Mouse (Mus musculus) midbrain, embryonic 16.5 days (tissue): ENCODE measurements around the gene Tmem229b. TPM values are rescaled to one million over a fixed set of nuclear protein-coding genes. Genes with fewer than 3 reads are reported as not detected.

Experiments
- ATAC-seq: fragments of 200-750 bp; cut with Nextera tagmentation; 2 replicates; pipeline ENCODE4 v1.8.0; 2017; ENCODE audit warnings: moderate TSS enrichment
- H3K27ac ChIP-seq: fragments of 300-500 bp; sonication (generic); 2 replicates; pipeline ENCODE4 v1.5.1; 2014; ENCODE audit warnings: mild to moderate bottlenecking, low read length, mixed read lengths
- H3K27me3 ChIP-seq: fragments of 300-500 bp; sonication (generic); 2 replicates; pipeline ENCODE4 v1.6.1; 2014; ENCODE audit warnings: low read depth, low read length, mixed read lengths; ENCODE audit not compliant: control insufficient read depth, insufficient read depth
- H3K36me3 ChIP-seq: fragments of 300-500 bp; sonication (generic); 2 replicates; pipeline ENCODE4 v1.6.1; 2014; ENCODE audit warnings: mild to moderate bottlenecking, low read length, moderate library complexity, mixed read lengths; ENCODE audit not compliant: control insufficient read depth, insufficient read depth
- H3K4me1 ChIP-seq: fragments of 300-500 bp; sonication (generic); 2 replicates; pipeline ENCODE4 v1.6.1; 2014; ENCODE audit warnings: mild to moderate bottlenecking, low read length, mixed read lengths; ENCODE audit not compliant: control insufficient read depth, insufficient read depth
- H3K4me2 ChIP-seq: fragments of 300-500 bp; sonication (generic); 2 replicates; pipeline ENCODE4 v1.6.1; 2014; ENCODE audit warnings: mild to moderate bottlenecking, low read length, mixed read lengths
- H3K4me3 ChIP-seq: fragments of 300-500 bp; sonication (generic); 2 replicates; pipeline ENCODE4 v1.5.1; 2014; ENCODE audit warnings: low read depth, mild to moderate bottlenecking, low read length, moderate library complexity, mixed read lengths
- H3K9ac ChIP-seq: fragments of 300-500 bp; sonication (generic); 2 replicates; pipeline ENCODE4 v1.6.1; 2014; ENCODE audit warnings: low read depth, low read length, mixed read lengths
- H3K9me3 ChIP-seq: fragments of 300-500 bp; sonication (generic); replicated peaks from 2 replicates; pipeline ENCODE4 v1.6.1; 2014; ENCODE audit warnings: mild to moderate bottlenecking, low read length, mixed read lengths; ENCODE audit not compliant: control insufficient read depth, poor library complexity, severe bottlenecking
- WGBS: fragments of 180-500 bp; shearing (Covaris S2); extraction: QIAGEN DNeasy Blood & Tissue Kit; methylation state at CpG from one replicate; pipeline ENCODE4 v1.1.7; 2014; 5-methylcytosine and 5-hydroxymethylcytosine counted together
- polyA plus RNA-seq: library from polyadenylated mRNA; unstranded; fragments of >200 nt; fragmentation: Nextera tagmentation; extraction: Ambion mirVana; gene quantifications from 2 replicates; pipeline ENCODE4 v1.2.1, GENCODE M21; 2015

Tmem229b gene
- polyA plus RNA-seq, result 74.7 and 79.8 TPM in 2 replicates

DNA sequence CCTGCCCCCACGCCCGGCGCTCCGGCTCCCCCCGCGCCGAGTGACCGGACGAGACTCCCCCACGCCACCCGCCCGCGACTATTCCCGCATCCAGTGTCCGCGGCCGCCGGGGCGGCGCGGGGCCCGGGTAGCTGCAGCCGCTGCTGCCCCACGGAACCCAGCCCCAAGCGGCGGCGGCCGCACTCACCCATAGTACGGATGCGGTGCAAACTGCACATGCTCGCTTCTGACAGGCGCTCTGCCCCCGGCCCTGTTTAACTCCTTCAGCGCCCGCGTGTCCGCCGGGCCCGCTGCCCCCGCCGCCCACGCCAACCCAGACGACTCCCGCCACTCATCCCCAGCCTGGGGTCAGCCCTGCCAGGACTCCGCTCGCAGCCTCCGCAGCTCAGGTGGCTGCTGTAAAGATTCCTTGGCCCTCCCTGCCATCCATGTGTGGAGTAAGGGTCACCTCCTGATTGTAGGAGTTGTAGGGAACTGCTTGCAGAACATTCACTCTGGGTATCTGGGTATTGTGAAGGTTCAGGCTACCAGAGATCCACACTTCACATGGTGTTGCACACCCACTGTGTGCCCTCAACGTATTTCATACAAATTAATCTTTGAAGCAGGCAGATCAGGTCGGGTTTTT lies at the start of gene Tmem229b:
TSS of gene Tmem229b (minus strand) at position 502 of the 628 bp plus-strand sequence.
- H3K36me3 ChIP-seq, result no peaks in the 10 kb centered on the region
- peak within 1 kb of the TSS; percentile 94 for H3K4me3 ChIP-seq
- peak within 1 kb of the TSS; percentile 93 for H3K9ac ChIP-seq
- no peaks in the 10 kb centered on the region for H3K27me3 ChIP-seq
- WGBS, result 1% methylated on average over 38 of the region's 49 CpGs
- peak within 1 kb of the TSS; percentile 88 for H3K4me2 ChIP-seq
- H3K27ac ChIP-seq, result peak within 1 kb of the TSS; percentile 92
- H3K4me1 ChIP-seq, result peaks cover 17% of the 10 kb centered on the region
- ATAC-seq, result peak; percentile 95
- no peaks in the 10 kb centered on the region for H3K9me3 ChIP-seq

GRCm38 (mm10) chr12:79055276-79055675 lies 47.8 kb upstream of the Tmem229b start:
- no peak for ATAC-seq
- Histone ChIP-seq H3K9ac (no peak overlapping the region), H3K36me3 (peaks cover 17% of the 10 kb centered on the region; the same call in 1 of the 2 replicates), H3K4me2 (no peak overlapping the region), H3K27ac (no peak overlapping the region), H3K4me1 (no peaks in the 10 kb centered on the region), H3K4me3 (no peak overlapping the region), H3K9me3 (no peaks in the 10 kb centered on the region), H3K27me3 (no peaks in the 10 kb centered on the region)
- 96% methylated on average over 7 of the region's 7 CpGs for WGBS

DNA sequence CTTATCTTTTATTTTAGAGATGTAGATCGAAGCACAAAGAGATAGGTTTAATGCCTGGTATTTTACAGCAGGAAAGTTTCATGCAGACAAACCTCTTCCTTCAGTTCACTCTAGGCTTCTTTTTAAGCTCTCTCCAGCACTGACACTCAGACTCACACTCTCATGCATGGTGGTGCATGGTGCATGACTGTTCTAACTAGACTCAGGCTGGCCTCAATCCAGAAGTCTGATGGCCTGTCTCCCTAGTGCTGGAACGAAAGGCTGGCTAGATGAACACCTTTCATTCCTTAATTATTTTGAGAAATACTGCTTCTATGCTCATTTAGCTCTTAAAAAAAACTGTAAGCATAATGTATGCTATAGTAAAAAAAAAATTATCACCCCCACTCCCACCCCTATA lies 44.6 kb upstream of the Tmem229b start:
- Histone ChIP-seq H3K4me3 (no peak overlapping the region), H3K4me2 (no peak overlapping the region), H3K27ac (no peak overlapping the region), H3K36me3 (peaks cover 13% of the 10 kb centered on the region; the same call in 1 of the 2 replicates), H3K9ac (no peak overlapping the region), H3K4me1 (no peaks in the 10 kb centered on the region), H3K27me3 (no peaks in the 10 kb centered on the region), H3K9me3 (no peaks in the 10 kb centered on the region)
- no peak for ATAC-seq
- WGBS, result 95% methylated on average over 2 of the region's 2 CpGs

DNA sequence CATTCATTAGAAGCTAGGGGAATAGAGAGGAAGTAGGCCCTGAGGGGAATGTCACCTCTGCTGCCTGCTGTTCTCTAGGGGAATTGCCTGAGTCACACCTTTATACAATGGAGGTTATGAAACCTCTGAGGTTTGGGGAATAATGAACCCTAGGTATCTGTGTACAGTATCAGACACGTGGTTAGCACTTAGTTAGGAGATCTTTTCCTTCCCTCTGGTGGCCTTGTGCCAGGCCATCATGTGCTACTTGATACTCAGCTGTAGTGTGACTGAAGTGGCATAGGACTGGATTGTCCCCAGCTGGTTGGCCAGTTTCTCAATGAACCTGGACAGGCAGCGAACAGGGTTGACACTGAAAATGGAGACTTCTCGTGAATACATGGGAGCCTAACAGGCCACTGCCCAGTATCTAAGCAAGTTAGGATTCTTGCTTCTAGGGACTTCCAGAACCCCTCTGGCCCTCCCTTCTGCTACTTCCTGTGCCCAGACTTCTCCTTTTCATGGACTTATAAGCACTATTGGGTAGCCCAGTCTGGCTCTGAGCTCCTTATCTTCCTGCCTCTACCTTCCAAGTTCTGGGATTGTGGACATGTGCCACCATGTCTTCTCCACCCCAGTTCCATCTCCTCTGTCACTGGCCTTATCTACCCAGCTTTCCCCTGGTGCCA lies 43.3 kb upstream of the Tmem229b start:
- no peak overlapping the region for H3K27ac ChIP-seq
- no peaks in the 10 kb centered on the region for H3K27me3 ChIP-seq
- WGBS, result 82% methylated on average over 3 of the region's 3 CpGs
- peaks cover 13% of the 10 kb centered on the region; the same call in 1 of the 2 replicates for H3K36me3 ChIP-seq
- no peaks in the 10 kb centered on the region for H3K4me1 ChIP-seq
- no peaks in the 10 kb centered on the region for H3K9me3 ChIP-seq
- no peak overlapping the region for H3K9ac ChIP-seq
- H3K4me2 ChIP-seq, result no peak overlapping the region
- no peak overlapping the region for H3K4me3 ChIP-seq
- no peak for ATAC-seq

GRCm38 (mm10) chr12:79049807-79050206 lies 42.4 kb upstream of the Tmem229b start:
- WGBS, result 73% methylated on average over 2 of the region's 2 CpGs
- H3K36me3 ChIP-seq, result peaks cover 11% of the 10 kb centered on the region; the same call in 1 of the 2 replicates

DNA sequence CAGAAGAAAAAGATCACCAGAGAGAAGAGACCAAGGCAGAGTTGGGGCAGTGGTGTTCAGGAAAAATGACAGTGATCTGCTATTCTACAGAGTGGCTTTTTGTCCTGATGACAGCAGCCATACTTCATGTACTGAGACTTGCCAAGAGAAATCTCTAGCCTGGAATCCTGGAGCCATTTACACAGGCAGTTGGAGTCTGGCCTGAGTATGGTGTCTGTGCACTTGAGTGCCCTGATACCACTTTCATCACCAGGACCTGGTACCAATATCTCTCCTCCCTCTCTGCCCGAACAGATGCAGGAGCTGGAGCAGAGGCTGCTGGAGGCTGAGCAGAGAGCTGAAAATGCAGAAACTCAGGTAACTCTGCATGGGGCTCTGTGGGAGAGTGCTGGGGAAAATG lies 41.5 kb upstream of the Tmem229b start:
- ATAC-seq, result no peak
- 82% methylated on average over 1 of the region's 1 CpGs for WGBS
- H3K9me3 ChIP-seq, result no peaks in the 10 kb centered on the region
- H3K36me3 ChIP-seq, result peaks cover 7% of the 10 kb centered on the region; the same call in 1 of the 2 replicates
- no peaks in the 10 kb centered on the region for H3K4me1 ChIP-seq
- H3K4me3 ChIP-seq, result no peak overlapping the region
- H3K9ac ChIP-seq, result no peak overlapping the region
- no peak overlapping the region for H3K4me2 ChIP-seq
- H3K27ac ChIP-seq, result no peak overlapping the region
- no peaks in the 10 kb centered on the region for H3K27me3 ChIP-seq

More at GRCm38 (mm10) chr12:79049807-79050206, 42.4 kb upstream of the Tmem229b start:
- H3K27ac ChIP-seq, result no peak overlapping the region
- H3K4me2 ChIP-seq, result no peak overlapping the region
- H3K4me1 ChIP-seq, result no peaks in the 10 kb centered on the region
- H3K4me3 ChIP-seq, result no peak overlapping the region
- H3K9ac ChIP-seq, result no peak overlapping the region
- H3K9me3 ChIP-seq, result no peaks in the 10 kb centered on the region
- ATAC-seq, result no peak
- no peaks in the 10 kb centered on the region for H3K27me3 ChIP-seq

DNA sequence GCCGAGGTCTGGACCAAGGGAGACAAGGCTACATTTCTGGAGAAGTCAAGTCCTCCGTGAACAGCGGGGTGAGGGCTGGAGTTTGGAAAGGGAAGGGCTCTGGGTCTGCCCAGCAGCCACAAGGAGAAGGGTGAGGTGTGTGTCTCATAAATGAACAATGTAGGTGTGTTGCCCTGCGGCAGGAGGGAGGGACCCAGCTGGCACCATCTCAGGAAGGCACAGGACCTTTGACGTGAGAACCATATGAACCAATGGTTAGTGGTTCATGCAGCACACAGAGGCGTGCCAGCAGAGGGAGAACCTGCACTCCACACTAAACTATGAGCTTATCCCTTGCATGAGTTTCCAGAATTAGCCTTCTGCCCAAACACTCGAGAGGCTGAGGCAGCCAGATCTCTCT lies 39.8 kb upstream of the Tmem229b start:
- no peak overlapping the region for H3K4me2 ChIP-seq

DNA sequence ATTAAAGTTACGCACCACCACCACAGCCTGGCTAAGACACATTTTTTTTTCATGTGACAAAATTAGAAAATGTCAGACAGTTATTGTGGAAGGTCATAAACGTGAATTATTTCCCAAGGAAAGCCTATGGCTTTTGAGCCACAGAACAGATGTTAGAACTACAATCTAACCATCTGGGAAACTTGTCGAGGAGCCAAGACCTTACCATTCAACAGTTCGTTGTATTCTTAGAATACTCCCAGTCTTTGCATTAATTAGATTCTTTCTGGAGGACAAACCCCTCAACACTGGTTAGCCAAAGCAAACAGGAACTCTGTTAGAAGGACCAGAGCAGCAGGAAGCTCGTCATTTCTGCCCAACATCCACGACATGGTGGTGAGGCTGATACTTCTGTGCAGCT lies 38.7 kb upstream of the Tmem229b start:
- Histone ChIP-seq H3K4me3 (no peak overlapping the region), H3K36me3 (no peaks in the 10 kb centered on the region), H3K4me2 (no peak overlapping the region), H3K9ac (no peak overlapping the region), H3K27ac (no peak overlapping the region), H3K9me3 (no peaks in the 10 kb centered on the region), H3K4me1 (no peaks in the 10 kb centered on the region), H3K27me3 (no peaks in the 10 kb centered on the region)
- ATAC-seq, result no peak
- WGBS, result 76% methylated on average over 6 of the region's 6 CpGs

More for the DNA sequence above, 39.8 kb upstream of the Tmem229b start:
- 0 out of 2 replicates have a peak, but pooled peaks cover 3% of the 10 kb centered on the region for H3K36me3 ChIP-seq
- H3K9me3 ChIP-seq, result no peaks in the 10 kb centered on the region
- no peak overlapping the region for H3K27ac ChIP-seq
- no peak overlapping the region for H3K4me3 ChIP-seq
- no peak for ATAC-seq
- H3K27me3 ChIP-seq, result no peaks in the 10 kb centered on the region
- H3K4me1 ChIP-seq, result no peaks in the 10 kb centered on the region
- H3K9ac ChIP-seq, result no peak overlapping the region
- 94% methylated on average over 7 of the region's 7 CpGs for WGBS

- H3K36me3 ChIP-seq, result no peaks in the 10 kb centered on the region
- ATAC-seq, result no peak
Measured at GRCm38 (mm10) chr12:79044668-79045067, 37.2 kb upstream of the Tmem229b start.

More at GRCm38 (mm10) chr12:79044668-79045067, 37.2 kb upstream of the Tmem229b start:
- Histone ChIP-seq H3K9me3 (no peaks in the 10 kb centered on the region), H3K4me2 (no peak overlapping the region), H3K4me1 (no peaks in the 10 kb centered on the region), H3K9ac (no peak overlapping the region), H3K27me3 (no peaks in the 10 kb centered on the region), H3K4me3 (no peak overlapping the region), H3K27ac (no peak overlapping the region)
- 92% methylated on average over 8 of the region's 8 CpGs for WGBS
